Mouse (Mus musculus) urinary bladder, postnatal 10 days (tissue): Measurements from ENCODE around the gene Mrc2.

Experiments
- DNase-seq: peaks from one replicate; pipeline ENCODE4 v3.0.0; 2022; ENCODE audit warnings: low spot score

Mrc2 gene

DNA sequence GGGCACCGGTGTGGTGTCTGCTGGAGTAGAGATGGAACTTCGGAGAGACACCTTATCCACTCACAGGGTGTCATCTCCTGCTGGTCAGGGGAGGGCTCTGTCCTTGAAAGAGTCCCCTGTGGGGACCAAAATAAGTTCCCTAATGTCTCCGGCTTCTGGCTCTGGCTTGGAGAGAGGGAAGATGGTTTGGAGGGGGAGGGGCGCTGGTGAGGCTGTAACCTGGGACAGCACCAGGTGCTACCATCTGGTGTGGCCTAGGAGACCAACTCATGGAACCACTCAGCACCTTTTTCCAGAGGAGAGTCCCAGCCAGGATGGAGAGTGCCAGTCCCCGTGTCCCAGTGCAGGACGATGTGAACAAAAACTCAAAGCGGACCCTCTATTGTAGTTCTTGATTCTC lies 58.2 kb downstream of the Mrc2 start:
- no peak for DNase-seq

DNA sequence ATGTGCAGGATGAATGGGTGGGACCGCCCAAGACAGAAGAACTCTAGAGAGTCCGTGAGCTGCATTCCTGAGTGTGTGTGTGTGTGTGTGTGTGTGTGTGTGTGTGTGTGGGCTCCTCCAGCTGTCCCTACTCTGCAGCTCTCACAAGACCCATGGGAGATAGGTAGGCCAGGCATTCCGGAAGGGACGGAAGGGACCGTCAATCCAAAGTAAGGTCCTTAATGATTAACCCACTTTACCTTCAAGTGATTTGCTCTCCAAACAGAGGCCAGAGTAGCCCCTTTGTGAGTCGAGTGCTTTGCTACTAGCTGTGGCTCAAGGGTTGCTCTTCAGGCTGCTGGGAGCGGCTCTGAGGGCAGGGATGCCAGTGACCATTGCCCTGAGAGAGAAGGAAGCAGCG lies 59.7 kb downstream of the Mrc2 start:
- no peak for DNase-seq

DNA sequence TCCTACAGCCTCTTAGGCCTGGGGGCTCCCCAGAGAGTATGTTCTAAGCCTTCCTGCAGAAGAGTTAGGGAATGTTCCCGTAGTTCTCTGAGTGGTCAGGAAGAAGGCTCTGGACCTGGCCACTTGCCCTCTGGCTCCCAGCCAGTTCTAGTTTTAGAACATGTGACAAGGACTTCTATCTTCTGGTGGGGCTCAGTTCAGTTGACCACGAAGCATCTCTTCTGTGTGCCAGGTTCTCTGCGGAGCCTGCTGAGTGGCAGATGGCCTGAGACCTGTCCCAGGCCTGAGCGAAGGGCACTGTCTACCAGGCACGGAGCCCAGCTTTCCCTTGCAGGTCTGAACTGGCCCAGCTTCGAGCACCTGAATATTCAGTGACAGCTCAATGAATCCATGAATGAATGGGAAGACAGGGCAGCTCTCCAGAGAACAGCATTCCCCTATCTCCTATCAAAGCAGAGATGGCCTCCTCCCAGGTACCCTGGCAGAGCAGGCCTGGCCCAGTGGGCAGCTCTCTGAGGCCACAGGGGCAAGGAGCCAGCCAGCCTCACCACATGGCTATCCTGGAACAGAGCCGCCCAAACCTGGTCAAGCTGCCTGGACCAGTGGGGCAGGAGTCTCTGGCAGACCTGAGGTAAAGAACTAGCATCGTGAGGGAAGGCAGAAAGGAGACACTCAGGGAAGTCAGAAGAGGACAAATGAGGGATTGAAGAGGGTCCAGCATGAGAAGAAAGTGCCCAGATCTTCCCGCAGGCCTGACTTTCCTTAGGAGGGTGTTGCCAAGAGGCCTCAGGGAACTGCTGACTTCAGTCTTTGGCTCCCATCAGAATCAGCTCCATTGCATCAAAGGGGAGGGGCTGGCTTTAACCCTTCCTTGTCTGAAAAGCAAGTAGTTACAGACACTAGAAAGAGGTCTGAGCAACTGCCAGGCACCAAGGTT lies 60.8 kb downstream of the Mrc2 start:
- DNase-seq = no peak

DNA sequence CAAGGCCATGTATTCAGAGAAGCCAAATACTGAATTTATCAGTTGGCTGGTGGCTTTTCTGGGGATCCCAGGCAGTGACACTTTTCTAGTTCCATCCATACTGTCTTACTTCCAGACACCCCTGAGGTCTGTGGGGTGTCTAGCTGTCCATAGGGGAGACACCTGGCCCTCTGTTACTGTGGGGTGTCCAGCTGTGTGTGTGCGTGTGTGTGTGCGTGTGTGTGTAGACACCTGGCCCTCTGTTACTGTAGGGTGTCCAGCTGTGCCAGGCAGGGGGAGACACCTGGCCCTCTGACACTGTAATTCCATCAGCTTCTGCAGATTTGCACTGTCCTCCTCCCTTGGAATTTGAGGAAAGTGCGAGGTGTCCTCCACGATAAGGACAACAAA lies 61.4 kb downstream of the Mrc2 start:
- no peak for DNase-seq

DNA sequence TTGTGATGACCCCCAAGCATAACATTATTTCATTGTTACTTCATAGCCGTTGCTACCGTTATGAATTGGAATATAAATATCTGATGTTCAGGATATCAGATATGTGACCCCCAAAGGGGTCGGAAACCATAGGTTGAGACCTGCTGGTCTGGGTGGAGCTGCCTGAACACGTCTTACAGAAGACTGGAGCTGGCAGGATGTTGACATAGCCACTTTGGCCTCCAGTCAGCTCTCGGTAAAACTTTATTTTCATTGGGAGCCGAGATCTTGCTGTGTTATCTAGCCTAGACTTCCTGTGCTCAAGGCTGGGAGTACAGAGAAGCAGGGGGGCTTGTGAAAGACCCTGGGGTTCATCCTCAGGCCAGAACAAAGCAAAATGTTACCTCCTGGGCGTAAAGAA lies 63.9 kb downstream of the Mrc2 start:
- no peak for DNase-seq

DNA sequence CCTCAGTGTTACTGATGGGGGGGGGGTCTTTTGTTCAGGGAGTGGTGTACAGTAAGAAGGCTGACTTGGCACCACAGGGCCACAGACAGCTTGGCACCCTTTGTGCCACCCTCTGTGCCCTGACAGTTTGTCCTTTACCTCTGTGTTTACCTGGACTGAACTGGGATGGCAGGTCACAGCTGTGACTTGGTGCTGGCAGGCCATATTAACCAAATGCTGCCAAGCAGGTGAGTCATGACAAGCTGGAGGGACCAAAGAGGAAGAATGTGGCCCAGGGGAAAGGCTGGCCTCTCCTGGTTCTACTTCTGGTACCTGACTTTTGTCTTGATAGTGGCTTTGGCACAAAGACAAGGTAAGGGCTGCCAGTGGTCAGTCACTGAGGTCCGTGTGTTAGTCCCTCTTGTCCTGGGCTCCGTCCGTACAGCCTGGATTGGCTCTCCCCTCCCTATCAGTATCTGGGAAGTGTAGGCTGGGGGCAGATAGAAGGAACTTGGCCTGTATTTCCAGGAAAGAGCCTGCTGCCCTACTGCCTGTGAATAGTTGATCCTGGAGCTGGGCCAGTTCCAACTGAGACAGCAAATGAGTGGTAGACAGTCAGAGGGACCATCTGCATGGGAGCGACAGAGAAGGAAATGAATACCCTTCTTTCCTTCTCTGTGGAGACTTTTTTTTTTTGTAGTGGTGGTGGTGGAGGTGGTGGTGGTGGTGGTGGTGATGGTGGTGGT lies 69.8 kb downstream of the Mrc2 start:
- no peak for DNase-seq

DNA sequence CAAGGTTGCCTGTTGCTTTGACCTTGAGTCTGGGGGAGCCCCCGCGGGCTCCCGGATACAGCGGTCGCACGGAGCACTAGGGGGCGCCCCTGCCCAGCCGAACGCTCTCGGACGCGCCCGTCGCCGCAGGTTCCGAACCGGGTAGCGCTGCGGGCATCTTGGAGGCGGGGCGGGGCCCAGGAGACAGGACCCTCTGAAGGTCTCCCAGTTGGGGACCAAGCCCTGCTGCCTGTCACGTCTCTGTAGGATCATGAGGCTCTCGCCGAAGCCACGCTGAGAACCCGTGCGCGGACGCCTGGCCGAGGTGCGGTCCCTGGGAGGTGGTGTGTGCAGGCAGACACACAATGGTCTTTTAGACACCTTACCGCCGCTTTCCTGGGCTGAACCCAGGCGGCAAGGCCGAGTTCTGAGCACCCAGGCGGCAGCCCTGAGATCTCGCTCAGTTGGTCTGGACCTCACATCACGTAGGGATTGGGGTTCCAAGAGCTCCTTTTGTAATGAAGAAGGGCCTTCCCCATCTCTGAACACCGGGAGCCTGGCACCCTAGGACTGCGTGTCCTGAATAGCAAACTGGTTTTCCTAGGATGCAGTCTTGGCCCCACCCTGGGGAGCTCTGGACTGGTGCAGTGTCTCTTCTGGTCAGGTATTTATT lies 70.6 kb downstream of the Mrc2 start:
- DNase-seq = peak; percentile 36

DNA sequence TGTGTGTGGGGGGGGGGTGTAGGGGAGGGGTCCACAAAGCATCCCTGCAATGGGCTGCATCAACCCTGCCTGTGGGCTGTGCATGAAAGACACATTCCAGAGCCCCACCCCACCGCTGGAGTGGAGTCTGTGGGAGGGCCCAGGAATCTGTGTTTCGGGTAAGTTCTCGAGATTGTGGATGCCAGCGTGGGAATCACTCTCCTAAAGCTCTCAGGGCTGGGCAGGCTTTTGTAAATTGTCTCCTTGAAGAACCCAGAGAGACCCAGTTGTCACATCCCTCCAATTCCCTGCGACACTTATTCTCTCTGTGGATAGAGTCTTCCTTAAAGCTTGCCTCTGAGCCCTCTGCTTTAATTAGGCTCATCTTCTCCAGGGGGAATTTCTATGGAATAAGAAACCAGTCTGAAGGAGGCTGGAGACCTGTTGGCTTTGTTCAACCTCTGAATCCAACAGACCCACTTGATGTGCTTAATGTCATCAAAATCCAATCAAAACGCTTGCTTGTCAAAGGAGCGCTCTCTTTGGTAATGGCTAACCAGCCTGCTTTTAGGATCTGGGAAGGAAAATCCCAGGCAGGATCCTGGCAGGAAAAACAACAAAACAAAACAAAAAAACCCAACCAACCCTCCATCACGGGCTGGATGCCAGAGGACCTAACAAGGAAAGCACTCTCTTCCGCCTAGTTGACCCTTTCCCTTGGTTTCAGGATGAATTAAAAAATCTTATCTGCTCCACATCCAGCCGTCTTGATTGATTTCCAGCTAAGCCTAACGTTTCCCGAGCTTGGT lies 71.3 kb downstream of the Mrc2 start:
- DNase-seq = no peak

DNA sequence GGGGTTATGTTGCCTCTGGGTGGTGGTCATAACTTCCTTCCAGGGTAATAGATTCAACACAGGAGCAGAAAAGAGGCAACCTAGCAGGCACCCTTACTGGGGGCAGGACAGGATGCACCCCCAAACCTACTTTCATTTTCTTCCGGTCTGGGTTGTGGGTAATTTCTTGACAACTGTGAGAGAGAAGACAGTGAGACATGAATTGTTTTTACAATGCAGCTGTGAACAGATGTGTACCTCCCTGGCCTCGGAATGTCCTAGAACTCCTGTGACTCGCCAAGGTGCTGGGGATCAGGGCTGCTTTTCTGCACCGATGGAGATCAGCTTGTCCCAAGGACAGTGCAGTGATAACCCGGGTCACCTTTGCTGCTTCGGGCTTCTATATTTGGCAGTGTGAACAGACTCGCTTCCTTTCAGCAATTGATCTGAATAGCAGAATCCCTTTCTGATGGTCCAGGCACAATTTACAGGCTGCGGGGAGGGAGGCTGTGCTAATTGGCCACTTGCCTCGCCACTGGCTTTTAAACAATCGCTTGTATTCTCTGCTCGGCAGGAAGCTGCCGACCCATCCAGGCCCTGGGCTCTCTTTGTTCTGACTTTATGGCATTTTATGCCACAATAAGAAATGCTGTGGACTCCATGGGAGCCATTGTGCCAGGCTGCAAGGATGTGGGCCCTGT lies 72.1 kb downstream of the Mrc2 start:
- no peak for DNase-seq

DNA sequence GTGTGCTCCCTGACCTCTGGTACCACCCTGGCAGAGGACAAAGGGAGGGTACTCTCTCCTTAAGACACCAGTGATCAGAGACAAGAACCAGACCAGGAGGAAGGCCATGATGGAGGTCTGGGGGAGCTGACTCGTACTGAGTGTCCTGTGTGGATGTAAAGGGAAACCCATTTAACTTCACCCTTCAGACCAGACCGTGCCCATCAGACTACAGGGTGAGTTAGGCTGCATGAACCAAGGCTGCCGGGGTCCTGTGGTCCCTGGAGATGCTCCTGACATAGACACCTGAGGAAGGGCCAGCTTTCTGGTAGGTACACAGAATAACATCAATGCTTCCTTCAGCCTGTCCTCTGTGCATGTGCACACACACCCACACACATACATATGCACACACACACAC lies 73.2 kb downstream of the Mrc2 start:
- DNase-seq = no peak

DNA sequence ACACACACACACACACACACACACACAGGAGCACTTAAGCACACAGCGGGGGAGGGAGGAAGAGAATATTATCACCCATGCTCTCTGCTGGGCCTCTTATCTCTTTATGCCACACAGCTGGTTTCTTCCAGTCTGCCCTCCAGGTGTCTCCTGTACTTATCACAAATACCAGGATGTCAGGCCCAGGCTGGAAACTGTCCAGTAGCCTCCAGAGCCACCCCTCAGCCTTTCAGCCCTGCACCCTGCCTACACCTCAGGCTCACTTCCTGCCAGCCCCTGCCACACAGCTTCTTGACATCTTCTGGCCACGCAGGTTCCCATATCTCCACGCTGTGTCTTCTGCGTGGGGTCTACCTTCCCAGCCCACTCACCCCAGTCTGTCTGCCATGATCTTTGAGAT lies 73.6 kb downstream of the Mrc2 start:
- DNase-seq = no peak

DNA sequence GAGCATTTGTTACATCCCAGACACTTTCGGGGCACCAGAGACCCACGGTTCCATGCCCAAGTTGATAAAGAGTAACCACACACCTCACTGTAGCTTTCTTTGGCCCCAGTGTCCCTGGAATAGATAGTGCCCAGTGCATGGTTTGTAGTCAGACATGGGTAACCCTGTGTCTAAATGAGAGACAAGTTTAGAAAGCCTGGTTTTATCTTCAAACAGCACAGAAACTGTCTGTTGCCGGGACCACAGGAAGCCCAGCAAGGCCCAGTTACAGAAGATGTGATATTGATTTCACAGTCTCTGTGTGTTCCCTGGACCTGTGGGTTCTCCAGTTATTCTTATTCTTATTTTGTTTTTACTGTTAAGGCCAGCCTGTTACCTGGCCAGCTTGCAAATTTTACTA lies 74.7 kb downstream of the Mrc2 start:
- DNase-seq = no peak

DNA sequence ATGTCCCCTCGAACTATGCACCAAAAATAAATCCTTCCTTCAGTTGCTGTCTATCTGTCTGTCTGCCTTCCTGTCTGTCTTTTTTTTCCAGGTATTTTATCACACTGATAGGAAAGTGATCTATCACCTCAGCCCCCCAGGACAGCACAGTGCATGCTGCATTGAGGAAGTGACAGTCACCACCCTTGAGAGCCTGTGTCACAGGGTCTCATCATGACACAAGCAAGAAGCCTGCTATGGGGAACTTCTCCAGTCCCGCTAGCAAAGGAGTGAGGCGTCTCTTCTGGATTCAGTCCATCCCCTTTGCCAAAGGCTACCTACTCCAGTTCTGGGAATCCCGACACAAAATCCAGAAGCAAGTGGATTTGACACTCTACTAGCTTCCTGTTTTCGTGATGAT lies 76.4 kb downstream of the Mrc2 start:
- DNase-seq = no peak

DNA sequence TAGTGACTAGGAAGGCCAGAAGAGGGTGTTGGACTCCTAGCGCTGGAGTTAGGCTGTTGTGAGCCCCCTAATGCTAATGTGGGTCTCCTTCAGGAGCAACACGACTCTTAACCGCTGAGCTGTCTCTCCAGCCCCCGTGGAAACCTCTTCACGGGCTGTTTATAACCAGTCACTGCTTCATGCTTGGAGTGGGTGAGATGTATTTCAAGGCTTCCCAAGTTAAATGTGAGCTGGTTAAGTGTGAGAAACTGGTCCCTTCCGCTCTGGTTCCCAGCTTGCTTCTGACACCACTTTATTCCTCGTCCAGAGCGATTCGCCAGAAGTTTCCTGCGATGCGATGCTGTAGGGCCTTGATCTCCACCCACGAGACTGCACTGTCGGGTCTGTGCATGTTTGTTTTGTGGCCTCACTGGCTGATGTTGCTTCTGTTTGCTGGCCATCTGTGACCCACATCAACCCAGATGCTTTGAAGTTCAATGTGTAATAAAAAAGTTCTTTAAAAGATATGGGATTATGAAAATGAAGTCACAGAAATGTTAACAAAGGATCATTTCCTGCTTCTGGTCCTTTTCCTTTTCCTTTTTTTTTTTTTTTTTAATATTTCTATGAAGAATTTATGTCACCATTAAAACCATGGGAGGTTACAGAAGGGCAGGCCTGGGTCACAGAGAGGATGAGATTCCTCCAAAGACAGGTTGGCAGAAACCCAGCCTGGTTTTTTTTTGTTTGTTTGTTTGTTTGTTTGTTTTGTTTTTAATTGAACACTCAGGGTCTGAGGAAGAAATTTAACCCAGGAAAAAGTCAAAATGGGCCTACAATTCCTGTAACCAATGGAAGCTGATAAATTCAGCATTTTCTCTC lies 77.3 kb downstream of the Mrc2 start:
- no peak for DNase-seq

DNA sequence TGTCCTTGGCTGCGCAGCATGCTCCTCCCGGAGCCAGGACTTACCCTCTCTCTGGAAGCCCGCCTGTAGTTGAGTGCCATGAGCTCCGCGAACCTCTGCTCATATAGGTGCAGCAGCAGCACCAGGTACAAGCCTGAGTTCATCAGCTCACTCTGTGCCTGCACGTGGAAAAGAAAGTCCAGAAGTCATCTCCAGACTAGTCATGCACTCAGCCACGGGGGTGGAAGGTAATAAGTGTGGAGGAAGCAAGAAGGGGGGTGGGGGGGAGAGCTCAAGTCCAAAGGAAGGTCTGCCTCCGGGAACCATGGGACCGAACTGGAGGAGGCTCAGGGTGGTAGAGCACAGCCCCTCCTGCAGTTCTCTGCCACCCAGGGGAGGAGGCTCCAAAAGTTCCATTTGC lies 79.4 kb downstream of the Mrc2 start:
- DNase-seq = no peak

DNA sequence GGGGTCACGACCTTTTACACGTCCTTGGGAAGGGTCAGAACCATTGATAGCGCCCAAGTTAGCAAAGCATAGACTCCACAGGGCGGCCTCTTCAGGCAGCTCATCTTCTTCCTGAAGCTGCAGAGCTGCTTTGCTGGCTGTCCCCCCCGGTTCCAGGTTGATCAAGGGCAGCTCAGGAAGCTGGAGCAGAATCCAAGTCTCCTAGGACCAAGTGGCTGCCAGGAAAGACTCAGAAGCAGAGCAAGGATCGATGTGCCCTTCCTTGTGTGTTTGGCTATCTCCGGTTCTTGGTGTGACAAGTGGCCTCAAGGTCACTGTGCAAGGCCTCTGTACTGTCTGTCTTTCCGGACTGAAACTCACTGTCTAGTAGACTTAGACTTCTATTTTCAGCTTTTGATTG lies 81.4 kb downstream of the Mrc2 start:
- no peak for DNase-seq

DNA sequence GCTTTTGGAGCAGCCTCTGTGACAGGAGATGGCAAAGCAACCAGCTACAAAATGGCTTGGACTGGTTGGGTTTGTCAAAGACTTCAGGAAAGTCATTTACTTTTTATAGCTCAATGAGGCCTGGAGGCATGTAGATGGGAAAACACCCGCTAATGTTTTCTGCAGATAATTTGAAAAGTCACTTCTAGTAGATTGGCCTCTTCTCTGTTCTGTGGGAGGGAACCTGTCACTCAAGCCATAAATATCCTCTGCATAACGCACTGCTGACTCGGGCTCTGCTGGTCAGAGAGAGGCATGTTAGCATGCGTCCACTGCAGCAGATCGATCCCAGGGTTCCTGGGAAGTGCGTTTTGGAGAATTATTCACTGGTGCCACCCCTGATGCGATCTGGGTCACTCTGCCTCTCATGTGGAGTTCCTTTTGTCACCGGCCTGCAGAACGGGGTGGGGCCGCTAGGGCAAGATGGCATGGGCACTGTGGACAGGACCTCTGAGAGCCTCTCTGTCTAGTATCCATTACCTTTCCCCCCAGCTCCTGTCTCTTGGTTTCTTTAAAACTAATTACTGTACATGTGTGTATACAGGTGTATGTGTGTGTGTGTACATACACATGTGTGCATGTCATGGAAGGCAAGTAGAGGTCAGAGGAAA lies 82.2 kb downstream of the Mrc2 start:
- no peak for DNase-seq

DNA sequence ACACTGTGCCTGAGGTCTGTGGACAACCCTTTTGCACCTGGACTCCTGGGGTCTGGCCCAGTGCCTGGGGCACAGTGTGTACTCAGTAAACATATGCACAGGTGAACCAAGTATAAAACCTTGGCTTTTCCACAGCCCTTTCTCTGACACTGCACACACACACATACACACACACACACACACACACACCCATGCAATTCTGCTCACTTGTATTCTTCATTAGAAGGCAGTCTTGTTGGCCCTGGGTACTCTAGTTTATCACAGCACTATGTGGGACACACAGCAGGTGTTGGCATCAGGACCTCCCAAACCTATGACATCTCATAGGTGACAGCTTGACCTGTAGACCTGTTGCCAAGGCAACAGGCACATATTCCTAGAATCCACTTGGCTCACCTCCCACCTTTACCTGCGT lies 83.4 kb downstream of the Mrc2 start:
- no peak for DNase-seq

DNA sequence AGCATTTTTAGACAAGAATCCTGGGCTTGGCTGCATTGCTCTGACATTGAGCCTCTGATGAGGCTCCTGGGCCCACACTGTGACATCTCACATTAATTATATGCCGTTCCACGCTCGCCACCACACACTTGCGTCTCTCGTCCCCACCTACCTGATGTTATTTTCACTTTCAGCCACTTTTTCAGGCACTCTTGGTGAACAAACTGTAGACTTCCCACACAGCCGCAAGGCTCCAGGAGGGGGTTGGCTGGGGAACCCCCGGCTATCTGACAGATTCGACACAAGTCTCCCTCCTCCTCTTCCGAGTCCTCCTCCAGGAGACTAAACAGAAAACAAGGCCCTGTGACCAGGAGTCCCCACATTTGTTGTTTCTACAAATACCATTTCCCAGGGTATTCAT lies 92.8 kb downstream of the Mrc2 start:
- DNase-seq = no peak

DNA sequence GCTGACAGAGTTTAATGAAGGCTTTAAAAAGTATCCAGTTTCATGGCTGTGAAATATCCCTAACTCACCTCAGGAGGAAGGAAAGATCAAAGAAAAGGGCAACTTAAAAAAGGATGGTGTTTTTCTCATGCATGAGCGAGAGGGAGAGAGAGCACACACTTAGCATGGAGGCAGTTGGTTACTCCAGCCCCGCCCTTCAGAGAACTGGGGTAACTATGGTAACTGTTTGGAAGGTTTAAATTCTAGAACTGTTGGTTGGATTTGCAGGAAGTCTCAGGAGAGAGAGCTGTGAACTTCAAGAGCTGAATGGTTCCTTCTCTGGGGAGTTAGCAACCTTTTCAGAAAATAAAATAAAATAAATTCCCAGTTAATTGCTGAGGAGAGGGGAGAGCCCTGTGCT lies 96.2 kb downstream of the Mrc2 start:
- DNase-seq = no peak
